Mouse (Mus musculus) lung, postnatal 0 days (tissue): ENCODE results near the gene Adamtsl2. TPM values are rescaled to one million over a fixed set of nuclear protein-coding genes. Genes with fewer than 3 reads are reported as not detected.

ENCODE experiments used
- ATAC-seq: fragments of 200-750 bp; cut with Nextera tagmentation; 2 replicates; pipeline ENCODE4 v1.8.0; 2017; ENCODE audit warnings: moderate library complexity
- DNase-seq: peaks from one replicate; pipeline ENCODE4 v3.0.0-alpha.2; 2016; ENCODE audit warnings: low spot score
- H3K27ac ChIP-seq: fragments of 300-500 bp; sonication (generic); 2 replicates; pipeline ENCODE4 v1.5.1; 2014; ENCODE audit warnings: antibody characterized with exemption, mild to moderate bottlenecking, low read length, mixed read lengths
- H3K27me3 ChIP-seq: fragments of 300-500 bp; sonication (generic); replicated peaks from 2 replicates; pipeline ENCODE4 v1.6.1; 2014; ENCODE audit warnings: low read length, mixed read lengths; ENCODE audit not compliant: insufficient read depth
- H3K36me3 ChIP-seq: fragments of 300-500 bp; sonication (generic); 2 replicates; pipeline ENCODE4 v1.6.1; 2014; ENCODE audit warnings: low read length, mixed read lengths; ENCODE audit not compliant: insufficient read depth
- H3K4me1 ChIP-seq: fragments of 300-500 bp; sonication (generic); 2 replicates; pipeline ENCODE4 v1.6.1; 2014; ENCODE audit warnings: antibody characterized with exemption, low read depth, low read length, mixed read lengths; ENCODE audit not compliant: insufficient read depth
- H3K4me2 ChIP-seq: fragments of 300-500 bp; sonication (generic); replicated peaks from 2 replicates; pipeline ENCODE4 v1.6.1; 2014; ENCODE audit warnings: low read depth, mild to moderate bottlenecking, low read length, moderate library complexity, mixed read lengths
- H3K4me3 ChIP-seq: fragments of 300-500 bp; sonication (generic); 2 replicates; pipeline ENCODE4 v1.5.1; 2014; ENCODE audit warnings: low read depth, low read length
- H3K9ac ChIP-seq: fragments of 300-500 bp; sonication (generic); replicated peaks from 2 replicates; pipeline ENCODE4 v1.6.1; 2014; ENCODE audit warnings: low read depth, mild to moderate bottlenecking
- H3K9me3 ChIP-seq: fragments of 300-500 bp; sonication (generic); 2 replicates; pipeline ENCODE4 v1.6.1; 2016; ENCODE audit warnings: low read length, mixed read lengths
- CTCF ChIP-seq: IDR thresholded peaks from 2 replicates; pipeline ENCODE4 v1.5.1; 2016; ENCODE audit warnings: antibody characterized with exemption, mild to moderate bottlenecking
- EP300 ChIP-seq: IDR thresholded peaks from 2 replicates; pipeline ENCODE4 v1.6.1; 2016; ENCODE audit warnings: antibody characterized with exemption, mild to moderate bottlenecking, control low read depth
- WGBS: fragments of 180-500 bp; shearing (Covaris S2); extraction: QIAGEN DNeasy Blood & Tissue Kit; methylation state at CpG from one replicate; pipeline ENCODE4 v1.1.7; 2014; 5-methylcytosine and 5-hydroxymethylcytosine counted together
- polyA plus RNA-seq: library from polyadenylated mRNA; unstranded; fragments of >200 nt; fragmentation: Nextera tagmentation; extraction: Ambion mirVana; gene quantifications from 2 replicates; pipeline ENCODE4 v1.2.1, GENCODE M21; 2015

The Adamtsl2 gene
- polyA plus RNA-seq, 1 experiment from 2014 or later = 52.3 TPM

DNA sequence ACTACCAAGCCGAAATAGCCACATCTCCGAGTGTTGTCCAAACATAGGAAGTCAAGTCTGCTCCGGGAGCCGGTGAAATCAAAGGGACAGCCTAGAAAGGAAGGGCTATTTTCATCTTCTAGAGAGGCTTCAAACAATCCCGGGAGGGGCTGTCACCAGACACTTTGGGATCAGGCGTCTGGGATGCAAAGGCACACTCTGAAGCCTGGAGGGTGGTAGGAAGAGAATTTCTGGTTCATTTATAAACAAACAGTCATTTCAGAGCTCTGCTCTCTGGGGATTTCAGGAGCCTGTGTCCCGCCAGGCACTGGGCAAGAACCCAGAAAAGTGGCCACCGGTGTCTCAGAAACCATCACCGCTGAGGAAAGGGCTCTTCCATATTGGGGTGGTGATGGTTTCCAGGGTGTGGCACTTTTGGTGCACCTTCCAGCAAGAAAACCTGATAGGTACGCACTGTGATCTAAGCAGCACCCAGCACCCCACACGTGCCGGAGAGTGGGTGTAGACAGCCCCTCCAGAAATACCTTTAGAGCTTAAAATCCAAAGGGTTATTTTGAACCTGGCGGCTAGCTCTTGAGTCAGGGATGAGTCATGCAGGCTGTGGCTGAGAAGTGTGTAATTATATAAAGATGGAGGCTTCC, 17.3 kb downstream of the Adamtsl2 start:
- Histone ChIP-seq H3K4me3 (no peak overlapping the region), H3K36me3 (no peaks in the 10 kb centered on the region), H3K9me3 (no peaks in the 10 kb centered on the region), H3K27me3 (no peaks in the 10 kb centered on the region), H3K27ac (peak overlapping the region; percentile 75), H3K4me2 (0 out of 2 replicates have a peak overlapping the region, but pooled peaks have one; percentile 6), H3K9ac (no peak overlapping the region), H3K4me1 (peaks cover 10% of the 10 kb centered on the region; the same call in 1 of the 2 replicates)
- peak; percentile 74 for DNase-seq
- peak; percentile 69 for ATAC-seq
- TF ChIP-seq EP300 = peak; percentile 51
- no peak for TF ChIP-seq CTCF
- WGBS = 23% methylated on average over 13 of the region's 13 CpGs

DNA sequence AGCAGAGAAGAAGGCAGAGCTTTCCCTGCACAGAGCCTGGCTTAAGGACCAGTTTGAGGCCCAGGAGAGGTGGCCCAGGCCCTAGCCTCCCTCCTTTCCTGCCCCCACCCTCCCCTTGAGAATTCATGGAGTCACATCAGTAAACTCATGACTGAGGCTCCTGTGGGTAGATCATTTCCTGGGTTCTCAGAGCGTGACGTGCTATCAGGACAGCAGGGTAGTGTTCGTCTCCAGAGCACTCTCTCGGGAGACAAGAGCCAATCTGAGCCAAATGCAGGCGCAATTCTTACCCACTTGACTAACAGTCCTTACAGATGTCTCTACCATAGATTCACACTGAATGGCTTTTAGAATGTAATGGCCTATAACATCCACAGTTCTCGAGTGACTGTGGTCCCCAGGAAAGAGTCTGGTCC, 18.1 kb downstream of the Adamtsl2 start:
- Histone ChIP-seq H3K4me1 (peaks cover 10% of the 10 kb centered on the region; the same call in 1 of the 2 replicates), H3K9me3 (no peaks in the 10 kb centered on the region), H3K27ac (peak overlapping the region; percentile 75), H3K27me3 (no peaks in the 10 kb centered on the region), H3K4me2 (no peak overlapping the region), H3K9ac (no peak overlapping the region), H3K4me3 (no peak overlapping the region), H3K36me3 (no peaks in the 10 kb centered on the region)
- TF ChIP-seq CTCF (no peak), EP300 (no peak)
- ATAC-seq (peak; percentile 18), DNase-seq (peak; percentile 33)
- WGBS = 21% methylated on average over 6 of the region's 6 CpGs

DNA sequence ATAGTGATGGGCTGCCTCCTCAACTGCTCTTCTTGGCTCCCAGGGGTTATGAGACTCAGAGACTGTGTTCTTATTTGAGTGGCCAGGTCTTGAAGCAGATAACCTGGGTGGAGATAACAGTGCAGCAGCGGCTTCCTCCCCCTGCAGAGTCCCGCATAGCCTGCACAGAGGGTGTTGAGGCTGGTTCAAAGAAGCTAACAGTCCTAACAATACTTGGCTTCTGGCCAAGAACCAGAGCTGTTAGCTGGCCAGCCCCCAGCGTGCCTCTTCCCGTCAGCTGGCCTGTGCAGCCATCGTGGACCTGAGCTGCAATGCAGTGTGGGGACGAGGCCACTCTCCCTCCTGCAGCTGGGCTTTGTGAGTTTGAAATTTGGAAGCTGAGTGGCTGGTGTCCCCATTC, 18.6 kb downstream of the Adamtsl2 start:
- DNase-seq (peak; percentile 88), ATAC-seq (peak; percentile 80)
- Histone ChIP-seq H3K27me3 (no peaks in the 10 kb centered on the region), H3K9ac (no peak overlapping the region), H3K4me2 (no peak overlapping the region), H3K4me3 (no peak overlapping the region), H3K27ac (peak overlapping the region; percentile 75; the same call in 1 of the 2 replicates), H3K36me3 (no peaks in the 10 kb centered on the region), H3K4me1 (peaks cover 10% of the 10 kb centered on the region; the same call in 1 of the 2 replicates), H3K9me3 (no peaks in the 10 kb centered on the region)
- no peak for TF ChIP-seq CTCF
- TF ChIP-seq EP300 = peak; percentile 35; the same call in 1 of the 2 replicates
- 5% methylated on average over 6 of the region's 6 CpGs for WGBS

DNA sequence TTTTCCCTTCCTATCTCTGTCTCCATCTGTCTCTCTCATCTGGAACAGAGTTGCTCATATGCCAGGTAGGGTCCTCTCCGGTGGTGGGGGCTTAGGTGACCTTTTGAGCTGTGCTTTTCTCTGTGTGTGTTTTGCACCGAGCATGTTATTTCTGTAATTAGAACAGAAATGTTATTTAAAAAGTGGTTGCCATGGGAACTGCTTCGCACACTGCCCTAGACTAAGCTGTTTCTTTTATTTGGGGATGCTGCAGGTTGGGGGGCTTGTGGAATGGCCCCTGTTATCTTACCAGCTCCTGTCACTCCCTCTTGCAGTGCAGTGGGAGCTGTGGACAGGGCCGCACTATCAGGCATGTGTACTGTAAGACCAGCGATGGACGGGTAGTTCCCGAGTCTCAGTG, 24.4 kb downstream of the Adamtsl2 start:
- no peaks in the 10 kb centered on the region for H3K27me3 ChIP-seq
- H3K9me3 ChIP-seq = no peaks in the 10 kb centered on the region
- no peak overlapping the region for H3K4me3 ChIP-seq
- DNase-seq (no peak), ATAC-seq (no peak)
- no peak overlapping the region for H3K9ac ChIP-seq
- H3K36me3 ChIP-seq = no peaks in the 10 kb centered on the region
- 65% methylated on average over 7 of the region's 7 CpGs for WGBS
- no peaks in the 10 kb centered on the region; the same call in 1 of the 2 replicates for H3K4me1 ChIP-seq
- TF ChIP-seq EP300 (no peak), CTCF (no peak)
- H3K4me2 ChIP-seq = no peak overlapping the region
- H3K27ac ChIP-seq = no peak overlapping the region

DNA sequence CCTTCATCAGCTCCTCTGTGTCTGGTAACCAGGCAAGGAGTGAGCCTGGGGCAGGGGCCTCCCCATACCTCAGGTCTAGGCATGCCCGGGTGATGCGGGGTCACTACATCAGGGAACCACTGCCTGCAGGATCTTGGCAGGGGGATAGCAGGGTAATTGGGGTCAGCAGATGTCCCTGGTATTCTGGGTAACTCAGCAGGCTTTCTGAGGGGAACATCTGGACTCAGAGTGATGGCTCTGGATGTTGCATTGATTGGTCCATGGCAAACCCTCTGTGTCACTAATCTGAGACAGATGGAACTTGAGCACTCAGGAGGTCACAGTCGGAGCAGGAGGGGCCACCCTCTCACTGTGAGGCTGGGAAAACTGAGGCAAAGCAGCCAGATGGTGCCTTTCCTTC, 27.6 kb downstream of the Adamtsl2 start:
- no peak overlapping the region for H3K9ac ChIP-seq
- WGBS = 69% methylated on average over 3 of the region's 3 CpGs
- H3K36me3 ChIP-seq = no peaks in the 10 kb centered on the region
- no peak overlapping the region for H3K27ac ChIP-seq
- H3K27me3 ChIP-seq = no peaks in the 10 kb centered on the region
- DNase-seq (no peak), ATAC-seq (no peak)
- H3K4me2 ChIP-seq = no peak overlapping the region
- H3K4me1 ChIP-seq = no peaks in the 10 kb centered on the region
- no peak for TF ChIP-seq CTCF
- no peak for TF ChIP-seq EP300
- no peaks in the 10 kb centered on the region for H3K9me3 ChIP-seq
- no peak overlapping the region for H3K4me3 ChIP-seq

DNA sequence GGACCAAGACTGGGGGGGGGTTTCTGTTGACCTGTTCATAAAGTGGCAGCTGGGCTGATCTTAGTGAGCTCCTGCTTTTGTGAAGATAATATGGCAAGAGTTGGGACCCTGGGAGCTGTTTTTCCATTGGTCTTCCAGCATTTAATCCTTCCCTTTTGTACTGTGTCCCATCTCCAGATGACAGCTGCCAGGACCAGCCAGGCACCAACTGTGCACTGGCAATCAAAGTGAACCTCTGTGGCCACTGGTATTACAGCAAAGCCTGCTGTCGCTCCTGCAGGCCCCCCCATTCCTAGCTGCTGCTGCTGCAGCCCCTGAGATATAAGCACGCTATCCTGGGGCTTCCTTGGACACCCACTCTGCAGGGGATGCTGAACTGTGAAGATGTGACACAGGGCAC, 29.0 kb downstream of the Adamtsl2 start:
- DNase-seq (no peak), ATAC-seq (no peak)
- H3K4me3 ChIP-seq = no peak overlapping the region
- no peak overlapping the region for H3K4me2 ChIP-seq
- 74% methylated on average over 2 of the region's 2 CpGs for WGBS
- H3K27me3 ChIP-seq = no peaks in the 10 kb centered on the region
- no peaks in the 10 kb centered on the region for H3K4me1 ChIP-seq
- TF ChIP-seq CTCF (no peak), EP300 (no peak)
- no peak overlapping the region for H3K27ac ChIP-seq
- no peaks in the 10 kb centered on the region for H3K9me3 ChIP-seq
- no peaks in the 10 kb centered on the region for H3K36me3 ChIP-seq
- no peak overlapping the region for H3K9ac ChIP-seq
